Mouse (Mus musculus) MEL (cell line): Measurements from ENCODE around the gene Kirrel3. TPM values are rescaled to one million over a fixed set of nuclear protein-coding genes. Genes with fewer than 3 reads are reported as not detected.

Source experiments
- DNase-seq: peaks from one replicate; pipeline ENCODE4 v3.0.0; 2011; ENCODE audit warnings: low read depth, low spot score
- H3K27ac ChIP-seq: 2 replicates; pipeline ENCODE4 v1.5.1; 2012; ENCODE audit warnings: low read depth, mild to moderate bottlenecking, control low read depth, low read length, moderate library complexity; ENCODE audit not compliant: control insufficient read depth
- H3K27me3 ChIP-seq, 2 experiments: fragments of 150-350 bp in 1 of 2; sonication (generic) in 1 of 2; 2 replicates each; pipeline ENCODE4 v1.6.1; 2012; ENCODE audit warnings: low read length in 2 of 2, mild to moderate bottlenecking in 2 of 2, improper control_type of control experiment in 1 of 2, moderate library complexity in 1 of 2; ENCODE audit not compliant: insufficient read depth in 2 of 2, control insufficient read depth in 1 of 2
- H3K36me3 ChIP-seq, 2 experiments: 2 replicates each; pipeline ENCODE4 v1.6.1; 2012 to 2014; ENCODE audit warnings: low read length in 2 of 2, improper control_type of control experiment in 1 of 2, inconsistent platforms in 1 of 2, mild to moderate bottlenecking in 1 of 2; ENCODE audit not compliant: insufficient read depth in 2 of 2, control insufficient read depth in 1 of 2
- H3K4me1 ChIP-seq, 2 experiments: fragments of 150-350 bp in 1 of 2; sonication (generic) in 1 of 2; 2 replicates each; pipeline ENCODE4 v1.6.1; 2012; ENCODE audit warnings: low read length in 2 of 2, improper control_type of control experiment in 1 of 2, mild to moderate bottlenecking in 1 of 2; ENCODE audit not compliant: insufficient read depth in 2 of 2, control insufficient read depth in 1 of 2
- H3K4me3 ChIP-seq, 2 experiments: fragments of 150-350 bp in 1 of 2; sonication (generic) in 1 of 2; 2 replicates each; pipeline ENCODE4 v1.5.1; 2012; ENCODE audit warnings: low read depth in 2 of 2, low read length in 2 of 2, mild to moderate bottlenecking in 2 of 2, moderate library complexity in 2 of 2, control low read depth in 1 of 2, improper control_type of control experiment in 1 of 2; ENCODE audit not compliant: control insufficient read depth in 1 of 2, insufficient read depth in 1 of 2
- H3K79me2 ChIP-seq: 2 replicates; pipeline ENCODE4 v1.6.1; 2012; ENCODE audit warnings: mild to moderate bottlenecking, low read length, moderate library complexity; ENCODE audit not compliant: control insufficient read depth, poor library complexity, insufficient read depth
- H3K9ac ChIP-seq: 2 replicates; pipeline ENCODE4 v1.6.1; 2012; ENCODE audit warnings: low read depth, mild to moderate bottlenecking, control low read depth, low read length, moderate library complexity; ENCODE audit not compliant: control insufficient read depth, poor library complexity, severe bottlenecking
- H3K9me3 ChIP-seq: fragments of 150-350 bp; sonication (generic); replicated peaks from 2 replicates; pipeline ENCODE4 v1.6.1; 2012; ENCODE audit warnings: mild to moderate bottlenecking, low read length, improper control_type of control experiment, moderate library complexity; ENCODE audit not compliant: insufficient read depth
- CTCF ChIP-seq, 3 experiments: IDR thresholded peaks in 2 of 3; conservative IDR thresholded peaks in 1 of 3; 2 replicates each; pipeline ENCODE4 v1.5.1; 2011 to 2012; ENCODE audit warnings: low read length in 3 of 3, low read depth in 2 of 3, mild to moderate bottlenecking in 2 of 3, improper control_type of control experiment in 1 of 3, inconsistent platforms in 1 of 3, mixed read lengths in 1 of 3, moderate library complexity in 1 of 3; ENCODE audit not compliant: control insufficient read depth in 1 of 3, insufficient read depth in 1 of 3, poor library complexity in 1 of 3, severe bottlenecking in 1 of 3
- EP300 ChIP-seq, 2 experiments: IDR thresholded peaks; 2 replicates each; pipeline ENCODE4 v1.6.1; 2011; ENCODE audit warnings: improper control_type of control experiment in 2 of 2, low read length in 2 of 2, low read depth in 1 of 2, mild to moderate bottlenecking in 1 of 2
- GABPA ChIP-seq: IDR thresholded peaks from 2 replicates; pipeline ENCODE4 v1.6.1; 2012; ENCODE audit warnings: low read depth, mild to moderate bottlenecking, inconsistent platforms, low read length, improper control_type of control experiment, moderate library complexity
- GATA1 ChIP-seq: IDR thresholded peaks from 2 replicates; pipeline ENCODE4 v1.6.1; 2011; ENCODE audit warnings: low read depth, low read length, improper control_type of control experiment
- JUND ChIP-seq: IDR thresholded peaks from 2 replicates; pipeline ENCODE4 v1.6.1; 2011; ENCODE audit warnings: low read depth, mild to moderate bottlenecking, improper control_type of control experiment, low read length
- MAFK ChIP-seq: IDR thresholded peaks from 2 replicates; pipeline ENCODE4 v1.6.1; 2011; ENCODE audit warnings: low read depth, mild to moderate bottlenecking, low read length, improper control_type of control experiment, borderline replicate concordance
- MAX ChIP-seq: IDR thresholded peaks from 2 replicates; pipeline ENCODE4 v1.6.1; 2011; ENCODE audit warnings: low read length, improper control_type of control experiment
- MYC ChIP-seq: IDR thresholded peaks from 2 replicates; pipeline ENCODE4 v1.6.1; 2011; ENCODE audit warnings: low read depth, mild to moderate bottlenecking, low read length, improper control_type of control experiment, moderate library complexity
- NELFE ChIP-seq: IDR thresholded peaks from 2 replicates; pipeline ENCODE4 v1.6.1; 2011; ENCODE audit warnings: low read depth, low read length, improper control_type of control experiment
- NRF1 ChIP-seq: IDR thresholded peaks from 2 replicates; pipeline ENCODE4 v1.6.1; 2014; ENCODE audit warnings: low read depth, mild to moderate bottlenecking, inconsistent platforms, low read length, improper control_type of control experiment, moderate library complexity; ENCODE audit not compliant: poor library complexity, insufficient read depth, severe bottlenecking
- POLR2AphosphoS2 ChIP-seq: IDR thresholded peaks from 2 replicates; pipeline ENCODE4 v1.6.1; 2011; ENCODE audit warnings: low read length, improper control_type of control experiment
- POLR2AphosphoS5 ChIP-seq: IDR thresholded peaks from 2 replicates; pipeline ENCODE4 v1.6.1; 2012; ENCODE audit warnings: low read depth, borderline replicate concordance, mild to moderate bottlenecking, inconsistent platforms, low read length, moderate library complexity, mixed read lengths
- SIN3A ChIP-seq: IDR thresholded peaks from 2 replicates; pipeline ENCODE4 v1.6.1; 2012; ENCODE audit warnings: low read length, improper control_type of control experiment, inconsistent platforms
- SMC3 ChIP-seq: IDR thresholded peaks from 2 replicates; pipeline ENCODE4 v1.6.1; 2011; ENCODE audit warnings: low read depth, low read length, improper control_type of control experiment
- TBP ChIP-seq: IDR thresholded peaks from 2 replicates; pipeline ENCODE4 v1.8.0; 2011; ENCODE audit warnings: low read depth, low read length, improper control_type of control experiment
- TCF12 ChIP-seq: IDR thresholded peaks from 2 replicates; pipeline ENCODE4 v1.6.1; 2014; ENCODE audit warnings: low read depth, mild to moderate bottlenecking, inconsistent platforms, low read length, improper control_type of control experiment, moderate library complexity
- UBTF ChIP-seq: IDR thresholded peaks from 2 replicates; pipeline ENCODE4 v1.6.1; 2012; ENCODE audit warnings: low read depth, mild to moderate bottlenecking, inconsistent platforms, low read length, improper control_type of control experiment, moderate library complexity, borderline replicate concordance; ENCODE audit not compliant: insufficient read depth
- USF2 ChIP-seq, 2 experiments: IDR thresholded peaks; 2 replicates each; pipeline ENCODE4 v1.6.1; 2011 to 2012; ENCODE audit warnings: improper control_type of control experiment in 2 of 2, low read length in 2 of 2, borderline replicate concordance in 1 of 2, inconsistent platforms in 1 of 2, low read depth in 1 of 2, mild to moderate bottlenecking in 1 of 2; ENCODE audit not compliant: insufficient read depth in 1 of 2
- ZC3H11A ChIP-seq: IDR thresholded peaks from 2 replicates; pipeline ENCODE4 v1.6.1; 2012; ENCODE audit warnings: low read depth, mild to moderate bottlenecking, inconsistent platforms, low read length, improper control_type of control experiment
- ZMIZ1 ChIP-seq: IDR thresholded peaks from 2 replicates; pipeline ENCODE4 v1.6.1; 2012; ENCODE audit warnings: low read depth, mild to moderate bottlenecking, inconsistent platforms, low read length, improper control_type of control experiment, moderate library complexity
- ZNF384 ChIP-seq: IDR thresholded peaks from 2 replicates; pipeline ENCODE4 v1.6.1; 2012; ENCODE audit warnings: low read depth, mild to moderate bottlenecking, inconsistent platforms, low read length, improper control_type of control experiment
- polyA plus RNA-seq, 2 experiments: library from polyadenylated mRNA; stranded (reverse) in 1 of 2; unstranded in 1 of 2; fragments of >175 nt in 1 of 2; fragments of >200 nt in 1 of 2; gene quantifications; 2 replicates each; pipeline versions ENCODE4 v1.2.1 to v1.2.4; 2012; ENCODE audit warnings: low replicate concordance in 2 of 2, low read depth in 1 of 2; ENCODE audit not compliant: insufficient read length in 2 of 2, insufficient read depth in 1 of 2, missing spikeins in 1 of 2
- total RNA-seq: library from RNA; depleted of rRNA; stranded (reverse); fragments of 300-350 nt; gene quantifications from 2 replicates; pipeline ENCODE4 v1.2.3, GENCODE M21; 2012

The Kirrel3 gene
- total and polyA plus RNA-seq, 3 experiments = 0.06 TPM; not detected in 2

- Histone ChIP-seq H3K27ac (no peak overlapping the region), H3K4me3 (no peak overlapping the region), H3K9me3 (no peaks in the 10 kb centered on the region), H3K79me2 (no peaks in the 10 kb centered on the region), H3K4me1 (no peaks in the 10 kb centered on the region), H3K27me3 (no peaks in the 10 kb centered on the region), H3K36me3 (no peaks in the 10 kb centered on the region), H3K9ac (no peak overlapping the region)
- no peak for DNase-seq
- TF ChIP-seq ZMIZ1 = no peak
- TF ChIP-seq NELFE = no peak
- no peak for TF ChIP-seq SMC3
- no peak for TF ChIP-seq TBP
- TF ChIP-seq GABPA = no peak
- TF ChIP-seq ZC3H11A = no peak
- no peak for TF ChIP-seq MAX
- TF ChIP-seq MYC = no peak
- TF ChIP-seq TCF12 = no peak
- no peak for TF ChIP-seq POLR2AphosphoS2
- no peak for TF ChIP-seq GATA1
- no peak for TF ChIP-seq USF2 (IDR thresholded peaks at IDR 0.05; ENCODE audit: borderline replicate concordance in 1 of 2, insufficient read depth in 1 of 2, low read depth in 1 of 2, low read length in 2 of 2)
- no peak for TF ChIP-seq EP300 (IDR thresholded peaks at IDR 0.05; ENCODE audit: low read depth in 1 of 2, low read length in 2 of 2)
Observed at GRCm38 (mm10) chr9:34886746-34887145, 401.1 kb downstream of the Kirrel3 start.

- Histone ChIP-seq H3K9ac (no peak overlapping the region), H3K4me3 (no peak overlapping the region), H3K79me2 (no peaks in the 10 kb centered on the region), H3K4me1 (no peaks in the 10 kb centered on the region), H3K36me3 (no peaks in the 10 kb centered on the region), H3K9me3 (no peaks in the 10 kb centered on the region), H3K27ac (no peak overlapping the region), H3K27me3 (no peaks in the 10 kb centered on the region)
- DNase-seq = no peak
- TF ChIP-seq SIN3A (no peak), EP300 (IDR thresholded peaks at IDR 0.05; ENCODE audit: low read depth in 1 of 2, low read length in 2 of 2) (no peak), CTCF (IDR thresholded peaks at IDR 0.05 in 2 of 3, conservative IDR thresholded peaks at IDR 0.05 in 1 of 3; ENCODE audit: control insufficient read depth in 1 of 3, insufficient read depth in 1 of 3, low read depth in 2 of 3, low read length in 3 of 3, poor library complexity in 1 of 3, severe bottlenecking in 1 of 3) (no peak)
Observed at GRCm38 (mm10) chr9:34887196-34887595, 401.5 kb downstream of the Kirrel3 start.

- H3K9ac ChIP-seq = no peak overlapping the region
- no peak for TF ChIP-seq JUND
- TF ChIP-seq POLR2AphosphoS5 = no peak
- no peak for TF ChIP-seq UBTF
- no peak for TF ChIP-seq USF2 (IDR thresholded peaks at IDR 0.05; ENCODE audit: borderline replicate concordance in 1 of 2, insufficient read depth in 1 of 2, low read depth in 1 of 2, low read length in 2 of 2)
- no peak for TF ChIP-seq ZNF384
- no peak for TF ChIP-seq MAFK
- no peak for TF ChIP-seq TCF12
- TF ChIP-seq NELFE = no peak
- TF ChIP-seq GABPA = no peak
- TF ChIP-seq NRF1 = no peak
- DNase-seq = no peak
- no peaks in the 10 kb centered on the region for H3K27me3 ChIP-seq
- no peak overlapping the region for H3K4me3 ChIP-seq
- no peaks in the 10 kb centered on the region for H3K9me3 ChIP-seq
- H3K79me2 ChIP-seq = no peaks in the 10 kb centered on the region
- H3K4me1 ChIP-seq = no peaks in the 10 kb centered on the region
- no peak overlapping the region for H3K27ac ChIP-seq
- no peaks in the 10 kb centered on the region for H3K36me3 ChIP-seq
Observed at GRCm38 (mm10) chr9:34888298-34888697, 402.6 kb downstream of the Kirrel3 start.
